Mouse (Mus musculus) CH12.LX (cell line): ENCODE results near the gene Sap30.

Experiments
- CHD2 ChIP-seq: IDR thresholded peaks from 2 replicates; pipeline ENCODE4 v1.6.1; 2011; ENCODE audit warnings: low read length, improper control_type of control experiment
- CTCF ChIP-seq, 2 experiments: IDR thresholded peaks in 1 of 2; conservative IDR thresholded peaks in 1 of 2; 2 replicates each; pipeline ENCODE4 v1.5.1; 2011 to 2012; ENCODE audit warnings: low read depth in 2 of 2, low read length in 2 of 2, improper control_type of control experiment in 1 of 2, inconsistent platforms in 1 of 2, mild to moderate bottlenecking in 1 of 2, moderate library complexity in 1 of 2
- ELF1 ChIP-seq: IDR thresholded peaks from 2 replicates; pipeline ENCODE4 v1.6.1; 2014; ENCODE audit warnings: low read depth, mild to moderate bottlenecking, inconsistent platforms, low read length, improper control_type of control experiment
- EP300 ChIP-seq: IDR thresholded peaks from 2 replicates; pipeline ENCODE4 v1.6.1; 2011; ENCODE audit warnings: low read length, improper control_type of control experiment
- JUN ChIP-seq: IDR thresholded peaks from 2 replicates; pipeline ENCODE4 v1.6.1; 2011; ENCODE audit warnings: low read depth, mild to moderate bottlenecking, low read length, improper control_type of control experiment, moderate library complexity; ENCODE audit not compliant: insufficient read depth
- JUND ChIP-seq: conservative IDR thresholded peaks from 2 replicates; pipeline ENCODE4 v1.6.1; 2011; ENCODE audit warnings: low read depth, low read length, improper control_type of control experiment
- MAZ ChIP-seq: IDR thresholded peaks from 2 replicates; pipeline ENCODE4 v1.6.1; 2012; ENCODE audit warnings: low read depth, mild to moderate bottlenecking, inconsistent platforms, low read length, improper control_type of control experiment, moderate library complexity
- MXI1 ChIP-seq: IDR thresholded peaks from 2 replicates; pipeline ENCODE4 v1.6.1; 2011; ENCODE audit warnings: mild to moderate bottlenecking, low read depth, low read length, improper control_type of control experiment
- MYC ChIP-seq: IDR thresholded peaks from 2 replicates; pipeline ENCODE4 v1.6.1; 2011; ENCODE audit warnings: low read depth, mild to moderate bottlenecking, improper control_type of control experiment, low read length
- POLR2A ChIP-seq: IDR thresholded peaks from 2 replicates; pipeline ENCODE4 v1.6.1; 2011; ENCODE audit warnings: low read depth, mild to moderate bottlenecking, improper control_type of control experiment, low read length
- POLR2AphosphoS2 ChIP-seq: IDR thresholded peaks from 2 replicates; pipeline ENCODE4 v1.6.1; 2011; ENCODE audit warnings: low read depth, low read length, improper control_type of control experiment

GRCm38 (mm10) chr8:57517723-57518122, 30.1 kb upstream of the Sap30 start:
- TF ChIP-seq POLR2A: no peak
- TF ChIP-seq JUN: no peak
- no peak for TF ChIP-seq JUND
- no peak for TF ChIP-seq CTCF (conservative IDR thresholded peaks at IDR 0.05 in 1 of 2, IDR thresholded peaks at IDR 0.05 in 1 of 2; ENCODE audit: low read depth in 2 of 2, low read length in 2 of 2)
- no peak for TF ChIP-seq MXI1
- TF ChIP-seq CHD2: 0 out of 2 replicates have a peak, but pooled peaks have one; percentile 42
- no peak for TF ChIP-seq EP300
- TF ChIP-seq MAZ: no peak
- no peak for TF ChIP-seq MYC
- TF ChIP-seq POLR2AphosphoS2: no peak; the same call in 1 of the 2 replicates
- TF ChIP-seq ELF1: no peak
